Mouse (Mus musculus): ENCODE measurements around the gene Ccer2. TPM values are rescaled to one million over a fixed set of nuclear protein-coding genes. Genes with fewer than 3 reads are reported as not detected.
A peak's percentile ranks its signal among the peaks of the same experiment; 100 is the strongest.

Ccer2 gene
- total and polyA plus RNA-seq, 3 experiments = 0.11 TPM; not detected in 2

- TF ChIP-seq BHLHE40 (IDR thresholded peaks at IDR 0.05; ENCODE audit: borderline replicate concordance, low read depth, low read length) (no peak; the same call in 1 of the 2 replicates), SIN3A (IDR thresholded peaks at IDR 0.05; ENCODE audit: low read length) (peak; percentile 72; the same call in 1 of the 2 replicates), USF2 (IDR thresholded peaks at IDR 0.05; ENCODE audit: borderline replicate concordance in 1 of 2, insufficient read depth in 1 of 2, low read depth in 1 of 2, low read length in 2 of 2) (no peak), CHD1 (IDR thresholded peaks at IDR 0.05; ENCODE audit: low read depth, low read length) (no peak), ZNF384 (IDR thresholded peaks at IDR 0.05; ENCODE audit: low read depth, low read length) (peak; percentile 79), TAL1 (IDR thresholded peaks at IDR 0.05; ENCODE audit: low read length) (no peak), UBTF (IDR thresholded peaks at IDR 0.05; ENCODE audit: borderline replicate concordance, insufficient read depth, low read depth, low read length) (no peak), POLR2A (IDR thresholded peaks at IDR 0.05; ENCODE audit: control insufficient read depth in 1 of 2, insufficient read depth in 1 of 2, low read depth in 1 of 2, low read length in 2 of 2, poor library complexity in 1 of 2) (no peak), EP300 (IDR thresholded peaks at IDR 0.05; ENCODE audit: low read depth in 1 of 2, low read length in 2 of 2) (no peak)
These were observed 29.4 kb upstream of the Ccer2 start (continued) for GRCm38 (mm10) chr7:28726600-28726999.

DNA sequence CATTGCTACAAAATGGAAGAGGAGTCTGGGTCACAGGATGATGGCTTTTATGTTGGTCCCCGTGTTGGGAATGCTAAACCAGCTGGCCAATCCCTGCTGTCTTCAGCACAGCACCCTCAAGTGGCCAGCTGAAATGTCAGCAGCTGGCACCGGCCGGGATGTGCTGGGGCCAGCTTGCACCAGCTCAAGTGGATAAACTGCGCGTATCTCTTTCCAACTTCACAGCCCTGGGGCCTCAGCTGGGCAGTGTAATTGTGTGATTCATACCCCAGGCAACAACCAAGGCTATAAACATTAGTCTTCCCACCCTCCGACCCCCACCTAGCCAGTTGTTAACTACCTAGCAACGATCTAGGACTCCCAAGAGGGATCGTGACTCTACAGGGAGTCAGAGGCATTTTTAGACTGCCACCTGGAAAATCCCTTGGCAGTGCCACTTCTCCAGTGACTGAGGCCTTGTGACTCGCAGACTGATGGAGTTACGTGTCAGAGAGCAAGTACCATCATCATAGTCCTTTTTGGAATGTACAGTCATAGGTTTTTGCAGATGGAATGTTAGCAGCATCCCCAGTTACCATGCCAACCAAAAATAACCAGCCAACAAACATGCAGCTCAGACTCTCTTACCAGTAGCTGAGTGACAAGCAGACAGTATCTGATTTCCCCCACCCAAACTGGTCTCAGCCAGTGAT lies 28.2 kb upstream of the Ccer2 start:
- Histone ChIP-seq H3K79me2 (ENCODE audit: control insufficient read depth, insufficient read depth, low read length, poor library complexity) (no peaks in the 10 kb centered on the region), H3K27ac (ENCODE audit: control insufficient read depth, low read depth, low read length) (no peak overlapping the region), H3K9me3 (replicated peaks; ENCODE audit: insufficient read depth, low read length) (no peaks in the 10 kb centered on the region), H3K9ac (ENCODE audit: control insufficient read depth, low read depth, low read length, poor library complexity, severe bottlenecking) (no peak overlapping the region), H3K36me3 (ENCODE audit: control insufficient read depth in 1 of 2, insufficient read depth in 2 of 2, low read length in 2 of 2) (no peaks in the 10 kb centered on the region), H3K27me3 (ENCODE audit: control insufficient read depth in 1 of 2, insufficient read depth in 2 of 2, low read length in 2 of 2) (no peaks in the 10 kb centered on the region), H3K4me3 (ENCODE audit: control insufficient read depth in 1 of 2, insufficient read depth in 1 of 2, low read depth in 2 of 2, low read length in 2 of 2) (no peak overlapping the region), H3K4me1 (ENCODE audit: control insufficient read depth in 1 of 2, insufficient read depth in 2 of 2, low read length in 2 of 2) (no peaks in the 10 kb centered on the region)
- DNase-seq (ENCODE audit: low read depth, low spot score) = peak; percentile 40
- TF ChIP-seq MYC (IDR thresholded peaks at IDR 0.05; ENCODE audit: low read depth, low read length) = no peak
- peak; percentile 49 to 72 (median 56) for TF ChIP-seq CTCF (IDR thresholded peaks at IDR 0.05 in 2 of 3, conservative IDR thresholded peaks at IDR 0.05 in 1 of 3; ENCODE audit: control insufficient read depth in 1 of 3, insufficient read depth in 1 of 3, low read depth in 2 of 3, low read length in 3 of 3, poor library complexity in 1 of 3, severe bottlenecking in 1 of 3)
- no peak for TF ChIP-seq ELF1 (IDR thresholded peaks at IDR 0.05; ENCODE audit: low read depth, low read length)

- Histone ChIP-seq H3K36me3 (ENCODE audit: control insufficient read depth in 1 of 2, insufficient read depth in 2 of 2, low read length in 2 of 2) (no peaks in the 10 kb centered on the region), H3K4me1 (ENCODE audit: control insufficient read depth in 1 of 2, insufficient read depth in 2 of 2, low read length in 2 of 2) (no peaks in the 10 kb centered on the region), H3K27me3 (ENCODE audit: control insufficient read depth in 1 of 2, insufficient read depth in 2 of 2, low read length in 2 of 2) (no peaks in the 10 kb centered on the region), H3K9me3 (replicated peaks; ENCODE audit: insufficient read depth, low read length) (no peaks in the 10 kb centered on the region), H3K9ac (ENCODE audit: control insufficient read depth, low read depth, low read length, poor library complexity, severe bottlenecking) (no peak overlapping the region), H3K79me2 (ENCODE audit: control insufficient read depth, insufficient read depth, low read length, poor library complexity) (no peaks in the 10 kb centered on the region), H3K4me3 (ENCODE audit: control insufficient read depth in 1 of 2, insufficient read depth in 1 of 2, low read depth in 2 of 2, low read length in 2 of 2) (no peak overlapping the region), H3K27ac (ENCODE audit: control insufficient read depth, low read depth, low read length) (no peak overlapping the region)
- TF ChIP-seq BHLHE40 (IDR thresholded peaks at IDR 0.05; ENCODE audit: borderline replicate concordance, low read depth, low read length) (no peak), SIN3A (IDR thresholded peaks at IDR 0.05; ENCODE audit: low read length) (no peak), HCFC1 (IDR thresholded peaks at IDR 0.05; ENCODE audit: low read depth, low read length) (no peak), MXI1 (IDR thresholded peaks at IDR 0.05; ENCODE audit: low read depth, low read length) (no peak), ZMIZ1 (IDR thresholded peaks at IDR 0.05; ENCODE audit: low read depth, low read length) (no peak), GABPA (IDR thresholded peaks at IDR 0.05; ENCODE audit: low read depth, low read length) (no peak), ZC3H11A (IDR thresholded peaks at IDR 0.05; ENCODE audit: low read depth, low read length) (no peak), POLR2A (IDR thresholded peaks at IDR 0.05; ENCODE audit: control insufficient read depth in 1 of 2, insufficient read depth in 1 of 2, low read depth in 1 of 2, low read length in 2 of 2, poor library complexity in 1 of 2) (no peak)
- no peak for DNase-seq (ENCODE audit: low read depth, low spot score)
These were observed 23.4 kb upstream of the Ccer2 start for GRCm38 (mm10) chr7:28732341-28733142.

Measured in MEL (cell line).